ENCODE assay signal across 19 mouse cellular contexts in the genomic region with DNA sequence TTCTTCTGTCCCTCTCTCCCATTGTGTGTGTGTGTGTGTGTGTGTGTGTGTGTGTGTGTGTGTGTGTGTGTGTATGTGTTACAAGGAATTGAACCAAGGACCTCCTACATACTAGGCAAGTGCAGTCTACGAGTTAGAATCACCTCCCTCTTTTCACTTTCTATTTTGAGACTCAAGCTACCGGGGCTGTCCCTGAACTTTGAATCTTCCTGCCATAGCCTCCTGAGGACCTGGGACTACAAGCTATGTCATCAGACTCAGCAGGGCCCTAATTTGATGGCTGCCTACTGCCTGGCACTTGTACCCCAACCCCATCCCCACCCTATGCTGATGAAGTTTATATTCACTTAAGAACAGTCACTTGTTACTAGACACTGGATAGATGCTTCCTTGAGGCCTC.
"Had no signal": no experiment of that assay in that cellular context is flagged by ENCODE, and none has a peak within 500 bp of the region (broad histone marks: within the 10 kb centered on the region; RNA-seq: fewer than 3 reads in every experiment).

No protein-coding gene starts in this region.

- H3K4me3 ChIP-seq: layer of hippocampus, adult 2 months; left cerebral cortex, adult 2 months; limb, embryonic 12.5 days; limb, embryonic 15.5 days; midbrain, embryonic 12.5 days; midbrain, embryonic 15.5 days; neural tube, embryonic 13.5 days; stomach, embryonic 15.5 days had no signal

- H3K36me3 ChIP-seq: limb, embryonic 12.5 days; limb, embryonic 15.5 days; midbrain, embryonic 12.5 days; midbrain, embryonic 15.5 days; neural tube, embryonic 13.5 days; stomach, embryonic 15.5 days had no signal

- H3K27me3 ChIP-seq: limb, embryonic 15.5 days; stomach, embryonic 15.5 days had no signal

- H3K9ac ChIP-seq: limb, embryonic 12.5 days; limb, embryonic 15.5 days; liver, embryonic 14.5 days; liver, postnatal 0 days; lung, embryonic 14.5 days; midbrain, embryonic 12.5 days; midbrain, embryonic 15.5 days; neural tube, embryonic 13.5 days; stomach, embryonic 15.5 days had no signal

- H3K4me2 ChIP-seq: limb, embryonic 12.5 days; limb, embryonic 15.5 days; liver, embryonic 11.5 days; lung, embryonic 14.5 days; midbrain, embryonic 12.5 days; midbrain, embryonic 15.5 days; neural tube, embryonic 13.5 days; stomach, embryonic 15.5 days had no signal

- DNase-seq: kidney, postnatal 25 days; left cerebral cortex, postnatal 4 days; liver, postnatal 0 days; lung, embryonic 14.5 days; retina, postnatal 1 day; spleen, adult 18-20 months; thymus, postnatal 36 days had no signal

- H3K27ac ChIP-seq: kidney, postnatal 0 days; layer of hippocampus, adult 2 months; limb, embryonic 12.5 days; limb, embryonic 15.5 days; liver, embryonic 14.5 days; macrophage; midbrain, embryonic 12.5 days; midbrain, embryonic 15.5 days; neural tube, embryonic 13.5 days; stomach, embryonic 15.5 days had no signal

- H3K9me3 ChIP-seq: limb, embryonic 12.5 days; limb, embryonic 15.5 days; midbrain, embryonic 12.5 days; midbrain, embryonic 15.5 days; neural tube, embryonic 13.5 days; stomach, embryonic 15.5 days had no signal
